Mouse (Mus musculus): ENCODE data around the gene Plvap. TPM values are rescaled to one million over a fixed set of nuclear protein-coding genes. Genes with fewer than 3 reads are reported as not detected.

Plvap gene
- polyA plus RNA-seq, 1 experiment from 2014 or later = 109 TPM

DNA sequence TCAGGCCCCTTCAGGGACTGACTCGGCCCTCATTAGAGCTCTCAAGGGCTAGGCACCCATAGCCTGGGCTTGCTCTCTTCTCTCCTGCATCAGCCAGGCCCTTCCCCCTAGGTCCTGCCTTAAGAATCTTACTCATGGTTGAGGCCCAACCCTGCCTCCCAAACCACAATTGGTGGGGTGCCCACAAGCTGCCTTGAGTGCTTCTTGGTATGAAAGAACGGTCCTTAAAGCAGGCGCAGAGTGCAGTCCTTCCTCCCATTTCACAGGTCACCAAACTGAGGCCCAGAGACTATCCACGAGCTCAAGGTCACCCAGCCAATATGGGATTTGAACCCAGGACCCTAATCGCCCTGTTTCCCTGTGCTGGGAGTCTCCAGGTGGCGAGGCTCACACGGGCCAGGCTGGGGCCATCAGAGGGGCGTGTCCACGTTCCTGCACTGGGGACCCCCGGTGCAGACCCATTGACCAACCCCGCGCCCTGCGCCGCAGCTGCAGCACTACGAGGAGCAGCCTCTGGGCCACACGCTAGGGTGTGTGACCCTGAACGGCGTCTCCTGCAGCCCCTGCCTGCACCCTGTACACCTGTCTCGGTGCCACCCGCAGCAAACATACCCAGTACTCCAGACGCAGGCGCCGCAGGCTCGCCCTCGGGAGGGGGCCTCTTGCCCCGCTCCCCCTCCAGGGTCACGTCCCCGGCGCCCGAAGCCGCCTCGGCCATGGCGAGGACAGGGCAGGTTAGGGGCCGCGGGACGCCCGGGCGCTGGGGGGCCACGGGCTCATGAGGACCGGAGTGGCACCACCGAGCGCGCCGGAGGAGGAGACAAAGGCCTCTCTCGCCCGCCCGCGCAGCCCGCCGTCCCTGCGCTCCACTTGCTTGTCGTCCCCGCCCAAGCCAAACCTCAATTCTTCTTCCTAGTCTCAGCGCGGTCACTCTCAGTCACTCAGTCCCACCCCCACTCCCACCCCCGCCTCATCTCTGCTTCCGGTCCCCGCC lies 26.1 kb downstream of the Plvap start, which contains the start of gene Ano8:
Ano8 (minus strand) TSS at position 822 of the 994 bp plus-strand sequence.
- Histone ChIP-seq H3K4me1 (replicated peaks; ENCODE audit: control insufficient read depth, insufficient read depth, low read length) (peaks cover 9% of the 10 kb centered on the region), H3K27me3 (replicated peaks; ENCODE audit: control insufficient read depth, insufficient read depth, low read length) (no peaks in the 10 kb centered on the region), H3K27ac (ENCODE audit: low read depth, low read length) (no peak within 1 kb of the TSS), H3K36me3 (ENCODE audit: control insufficient read depth, insufficient read depth) (no peaks in the 10 kb centered on the region; the same call in 1 of the 2 replicates), H3K4me2 (replicated peaks; ENCODE audit: low read depth) (peak within 1 kb of the TSS; percentile 93), H3K4me3 (ENCODE audit: low read depth, low read length) (peak within 1 kb of the TSS; percentile 68), H3K9me3 (ENCODE audit: control insufficient read depth) (no peaks in the 10 kb centered on the region), H3K9ac (ENCODE audit: low read depth, low read length) (peak within 1 kb of the TSS; percentile 64)
- WGBS = 7% methylated on average over 50 of the region's 58 CpGs
- peak; percentile 29 for ATAC-seq
- TF ChIP-seq CTCF (IDR thresholded peaks at IDR 0.05; ENCODE audit: low read depth) = no peak

DNA sequence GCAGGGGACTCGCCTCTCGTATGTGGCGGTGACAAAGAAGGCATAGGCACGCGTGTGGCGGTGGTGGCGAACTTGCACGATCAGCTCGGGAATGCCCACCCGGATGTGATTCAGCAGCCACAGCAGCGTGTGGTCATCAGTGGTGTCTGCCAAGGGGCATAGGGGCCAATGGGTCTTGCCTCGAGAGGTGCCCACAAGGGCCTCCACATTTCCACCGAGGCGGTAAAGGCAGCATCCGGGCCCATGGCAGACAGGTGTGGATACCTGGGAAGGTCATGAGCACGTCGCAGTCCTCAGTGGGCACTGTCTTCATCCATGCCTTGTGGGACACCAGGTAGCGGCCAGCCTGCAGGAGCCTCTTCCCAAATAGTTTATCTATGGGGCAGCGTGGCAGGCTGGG lies 26.8 kb downstream of the Plvap start:
- Histone ChIP-seq H3K4me2 (replicated peaks; ENCODE audit: low read depth) (peak overlapping the region; percentile 93; the same call in 1 of the 2 replicates), H3K27me3 (replicated peaks; ENCODE audit: control insufficient read depth, insufficient read depth, low read length) (no peaks in the 10 kb centered on the region), H3K27ac (ENCODE audit: low read depth, low read length) (no peak overlapping the region), H3K9me3 (ENCODE audit: control insufficient read depth) (no peaks in the 10 kb centered on the region), H3K9ac (ENCODE audit: low read depth, low read length) (no peak overlapping the region), H3K36me3 (ENCODE audit: control insufficient read depth, insufficient read depth) (no peaks in the 10 kb centered on the region), H3K4me3 (ENCODE audit: low read depth, low read length) (no peak overlapping the region), H3K4me1 (replicated peaks; ENCODE audit: control insufficient read depth, insufficient read depth, low read length) (peaks cover 9% of the 10 kb centered on the region)
- TF ChIP-seq CTCF (IDR thresholded peaks at IDR 0.05; ENCODE audit: low read depth) = no peak
- WGBS = 91% methylated on average over 19 of the region's 19 CpGs
- no peak for ATAC-seq

DNA sequence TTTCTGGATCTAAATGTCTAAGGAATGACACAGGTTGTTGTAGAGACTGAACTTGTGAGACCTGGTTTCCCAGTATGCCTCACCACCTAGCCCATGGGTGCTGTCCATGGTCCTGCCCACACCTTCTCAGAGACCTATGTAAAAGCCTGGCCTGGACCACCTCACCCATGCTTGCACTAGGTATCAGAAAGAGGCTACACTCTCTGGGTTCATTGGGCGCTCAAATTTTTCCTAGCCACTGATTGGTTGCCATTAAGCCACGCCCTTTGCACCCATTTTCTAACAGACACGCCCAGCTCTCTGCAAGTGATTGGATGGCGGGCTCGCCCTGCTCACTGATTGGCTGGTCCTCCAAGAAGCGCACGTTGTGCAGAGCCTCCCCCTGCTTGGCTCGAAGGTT lies 27.6 kb downstream of the Plvap start:
- peaks cover 6% of the 10 kb centered on the region for H3K4me1 ChIP-seq (replicated peaks; ENCODE audit: control insufficient read depth, insufficient read depth, low read length)
- TF ChIP-seq CTCF (IDR thresholded peaks at IDR 0.05; ENCODE audit: low read depth) = no peak
- no peaks in the 10 kb centered on the region for H3K27me3 ChIP-seq (replicated peaks; ENCODE audit: control insufficient read depth, insufficient read depth, low read length)
- H3K4me2 ChIP-seq (replicated peaks; ENCODE audit: low read depth) = no peak overlapping the region
- H3K36me3 ChIP-seq (ENCODE audit: control insufficient read depth, insufficient read depth) = 0 out of 2 replicates have a peak, but pooled peaks cover 2% of the 10 kb centered on the region
- 55% methylated on average over 8 of the region's 8 CpGs for WGBS
- H3K4me3 ChIP-seq (ENCODE audit: low read depth, low read length) = no peak overlapping the region
- no peak overlapping the region for H3K9ac ChIP-seq (ENCODE audit: low read depth, low read length)
- no peak overlapping the region for H3K27ac ChIP-seq (ENCODE audit: low read depth, low read length)
- ATAC-seq = no peak
- H3K9me3 ChIP-seq (ENCODE audit: control insufficient read depth) = no peaks in the 10 kb centered on the region

DNA sequence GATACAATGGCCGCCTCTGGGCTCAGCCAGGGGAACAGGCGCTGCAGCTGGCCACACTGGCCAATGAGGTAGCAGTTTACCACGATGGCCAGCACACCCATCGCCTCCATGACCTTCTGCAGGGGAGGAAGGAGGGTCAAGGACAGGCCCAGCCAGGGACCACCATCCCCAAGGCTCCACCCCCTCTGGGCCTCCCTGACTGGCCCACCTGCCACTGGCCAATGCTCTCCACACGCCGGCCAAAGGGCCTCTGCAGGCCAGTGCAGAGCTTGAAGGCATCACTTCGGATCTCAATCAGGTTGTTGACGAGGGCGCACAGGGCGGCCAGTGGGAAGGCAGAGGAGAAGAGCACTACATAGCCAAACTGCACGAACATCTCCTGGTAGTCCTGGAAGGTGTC lies 32.6 kb downstream of the Plvap start:
- WGBS = 92% methylated on average over 11 of the region's 11 CpGs
- H3K27ac ChIP-seq (ENCODE audit: low read depth, low read length) = no peak overlapping the region
- no peak for TF ChIP-seq CTCF (IDR thresholded peaks at IDR 0.05; ENCODE audit: low read depth)

GRCm38 (mm10) chr8:71477196-71477845 lies 34.2 kb downstream of the Plvap start:
- Histone ChIP-seq H3K4me2 (replicated peaks; ENCODE audit: low read depth) (peak overlapping the region; percentile 85), H3K9me3 (ENCODE audit: control insufficient read depth) (no peaks in the 10 kb centered on the region), H3K27me3 (replicated peaks; ENCODE audit: control insufficient read depth, insufficient read depth, low read length) (no peaks in the 10 kb centered on the region), H3K9ac (ENCODE audit: low read depth, low read length) (0 out of 2 replicates have a peak overlapping the region, but pooled peaks have one; percentile 64), H3K36me3 (ENCODE audit: control insufficient read depth, insufficient read depth) (peaks cover 23% of the 10 kb centered on the region), H3K4me1 (replicated peaks; ENCODE audit: control insufficient read depth, insufficient read depth, low read length) (no peaks in the 10 kb centered on the region; the same call in 1 of the 2 replicates), H3K27ac (ENCODE audit: low read depth, low read length) (no peak overlapping the region), H3K4me3 (ENCODE audit: low read depth, low read length) (peak overlapping the region; percentile 65; the same call in 1 of the 2 replicates)
- ATAC-seq = no peak
- TF ChIP-seq CTCF (IDR thresholded peaks at IDR 0.05; ENCODE audit: low read depth) = peak; percentile 71
- WGBS = 56% methylated on average over 14 of the region's 14 CpGs

More for the DNA sequence above, 32.6 kb downstream of the Plvap start:
- peaks cover 10% of the 10 kb centered on the region; the same call in 1 of the 2 replicates for H3K36me3 ChIP-seq (ENCODE audit: control insufficient read depth, insufficient read depth)
- no peak overlapping the region for H3K4me3 ChIP-seq (ENCODE audit: low read depth, low read length)
- no peak for ATAC-seq
- no peak overlapping the region for H3K4me2 ChIP-seq (replicated peaks; ENCODE audit: low read depth)
- H3K4me1 ChIP-seq (replicated peaks; ENCODE audit: control insufficient read depth, insufficient read depth, low read length) = no peaks in the 10 kb centered on the region; the same call in 1 of the 2 replicates
- H3K9me3 ChIP-seq (ENCODE audit: control insufficient read depth) = no peaks in the 10 kb centered on the region
- H3K9ac ChIP-seq (ENCODE audit: low read depth, low read length) = no peak overlapping the region
- no peaks in the 10 kb centered on the region for H3K27me3 ChIP-seq (replicated peaks; ENCODE audit: control insufficient read depth, insufficient read depth, low read length)

Data from intestine, postnatal 0 days (tissue).